Mouse (Mus musculus) heart, embryonic 14.5 days (tissue): ENCODE data around the gene Ppt2. TPM values are rescaled to one million over a fixed set of nuclear protein-coding genes. Genes with fewer than 3 reads are reported as not detected.

Experiments
- ATAC-seq: fragments of 200-750 bp; cut with Nextera tagmentation; 2 replicates; pipeline ENCODE4 v1.8.0; 2017; ENCODE audit warnings: low read depth, moderate TSS enrichment; ENCODE audit not compliant: insufficient number of reproducible peaks, insufficient read depth, low FRiP score
- H3K27ac ChIP-seq, 2 experiments: fragments of 200-500 bp in 1 of 2; fragments of 300-500 bp in 1 of 2; sonication (generic) in 1 of 2; replicated peaks in 1 of 2; 2 replicates each; pipeline ENCODE4 v1.5.1; 2012 to 2014; ENCODE audit warnings: low read depth in 2 of 2, low read length in 2 of 2, control low read depth in 1 of 2, mild to moderate bottlenecking in 1 of 2, mixed read lengths in 1 of 2; ENCODE audit not compliant: control insufficient read depth in 1 of 2, insufficient read depth in 1 of 2
- H3K27me3 ChIP-seq: fragments of 300-500 bp; sonication (generic); 2 replicates; pipeline ENCODE4 v1.6.1; 2014; ENCODE audit warnings: mild to moderate bottlenecking, low read length, control low read depth; ENCODE audit not compliant: control insufficient read depth, insufficient read depth
- H3K36me3 ChIP-seq: fragments of 300-500 bp; sonication (generic); 2 replicates; pipeline ENCODE4 v1.6.1; 2014; ENCODE audit warnings: mild to moderate bottlenecking, control low read depth, low read length, mixed read lengths; ENCODE audit not compliant: control insufficient read depth, insufficient read depth
- H3K4me1 ChIP-seq, 2 experiments: fragments of 200-500 bp in 1 of 2; fragments of 300-500 bp in 1 of 2; sonication (generic) in 1 of 2; 2 replicates each; pipeline ENCODE4 v1.6.1; 2012 to 2014; ENCODE audit warnings: low read length in 2 of 2, control low read depth in 1 of 2, mixed read lengths in 1 of 2; ENCODE audit not compliant: control insufficient read depth in 2 of 2, insufficient read depth in 2 of 2
- H3K4me2 ChIP-seq: fragments of 300-500 bp; sonication (generic); 2 replicates; pipeline ENCODE4 v1.6.1; 2014; ENCODE audit warnings: mild to moderate bottlenecking, low read length
- H3K4me3 ChIP-seq, 2 experiments: fragments of 200-500 bp in 1 of 2; fragments of 300-500 bp in 1 of 2; sonication (generic) in 1 of 2; 2 replicates each; pipeline ENCODE4 v1.5.1; 2012 to 2014; ENCODE audit warnings: low read length in 2 of 2, mild to moderate bottlenecking in 2 of 2, control low read depth in 1 of 2, low read depth in 1 of 2, moderate library complexity in 1 of 2; ENCODE audit not compliant: control insufficient read depth in 1 of 2, insufficient read depth in 1 of 2
- H3K9ac ChIP-seq: fragments of 300-500 bp; sonication (generic); 2 replicates; pipeline ENCODE4 v1.6.1; 2014; ENCODE audit warnings: mild to moderate bottlenecking, low read length
- H3K9me3 ChIP-seq: fragments of 300-500 bp; sonication (generic); 2 replicates; pipeline ENCODE4 v1.6.1; 2016; ENCODE audit warnings: low read length, control low read depth; ENCODE audit not compliant: control insufficient read depth
- WGBS: fragments of 180-500 bp; shearing (Covaris S2); extraction: QIAGEN DNeasy Blood & Tissue Kit; methylation state at CpG from one replicate; pipeline ENCODE4 v1.1.7; 2014; 5-methylcytosine and 5-hydroxymethylcytosine counted together
- polyA plus RNA-seq: library from polyadenylated mRNA; unstranded; fragments of >200 nt; fragmentation: Nextera tagmentation; extraction: Ambion mirVana; gene quantifications from 2 replicates; pipeline ENCODE4 v1.2.1, GENCODE M21; 2014

Ppt2 gene
- polyA plus RNA-seq, 1 experiment from 2014 or later = 33.3 TPM

DNA sequence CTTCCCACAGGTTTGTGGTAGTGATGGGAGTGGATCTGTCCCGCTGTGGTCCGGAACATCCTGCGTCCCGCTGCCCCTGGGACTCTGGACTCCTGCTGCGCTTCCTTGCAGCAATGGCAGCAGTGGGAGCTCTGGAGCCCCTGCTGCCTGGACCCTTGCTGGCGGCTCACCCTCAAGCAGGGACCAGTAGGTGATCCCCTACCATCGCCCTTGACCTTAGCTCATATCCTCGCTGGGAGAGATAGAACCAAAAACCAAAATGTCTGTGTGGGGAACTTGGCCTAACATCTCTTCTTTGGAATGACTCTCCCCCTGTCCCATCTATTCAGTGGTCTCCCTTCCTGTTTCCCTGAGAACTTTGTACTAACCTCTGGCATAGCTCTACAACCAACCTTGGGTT is 44.5 kb downstream of the Ppt2 start:
- WGBS = 83% methylated on average over 8 of the region's 8 CpGs
- Histone ChIP-seq H3K4me3 (no peak overlapping the region), H3K9me3 (no peaks in the 10 kb centered on the region), H3K27ac (no peak overlapping the region), H3K4me2 (no peak overlapping the region), H3K36me3 (no peaks in the 10 kb centered on the region), H3K4me1 (peaks cover 9 to 16% of the 10 kb centered on the region in 2 experiments), H3K27me3 (no peaks in the 10 kb centered on the region), H3K9ac (no peak overlapping the region)
- ATAC-seq = no peak

DNA sequence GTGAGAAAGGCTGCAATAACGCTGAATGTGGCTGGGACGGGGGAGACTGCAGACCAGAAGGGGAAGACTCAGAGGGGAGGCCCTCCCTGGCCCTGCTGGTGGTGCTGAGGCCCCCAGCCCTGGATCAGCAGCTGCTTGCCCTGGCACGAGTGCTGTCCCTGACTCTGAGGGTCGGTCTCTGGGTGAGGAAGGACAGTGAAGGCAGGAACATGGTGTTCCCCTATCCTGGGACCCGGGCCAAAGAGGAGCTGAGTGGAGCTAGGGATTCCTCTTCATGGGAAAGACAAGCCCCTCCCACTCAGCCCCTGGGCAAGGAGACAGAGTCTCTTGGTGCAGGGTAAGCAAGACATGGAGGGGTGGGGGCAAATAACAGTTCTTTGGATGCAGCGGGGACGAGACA is 44.9 kb downstream of the Ppt2 start:
- H3K9me3 ChIP-seq = no peaks in the 10 kb centered on the region
- H3K36me3 ChIP-seq = no peaks in the 10 kb centered on the region
- H3K4me3 ChIP-seq = no peak overlapping the region
- 58% methylated on average over 7 of the region's 7 CpGs for WGBS
- H3K27me3 ChIP-seq = no peaks in the 10 kb centered on the region
- no peak overlapping the region for H3K9ac ChIP-seq
- no peak overlapping the region for H3K27ac ChIP-seq
- no peak for ATAC-seq
- H3K4me2 ChIP-seq = no peak overlapping the region
- peaks cover 8 to 12% of the 10 kb centered on the region in 2 experiments for H3K4me1 ChIP-seq

DNA sequence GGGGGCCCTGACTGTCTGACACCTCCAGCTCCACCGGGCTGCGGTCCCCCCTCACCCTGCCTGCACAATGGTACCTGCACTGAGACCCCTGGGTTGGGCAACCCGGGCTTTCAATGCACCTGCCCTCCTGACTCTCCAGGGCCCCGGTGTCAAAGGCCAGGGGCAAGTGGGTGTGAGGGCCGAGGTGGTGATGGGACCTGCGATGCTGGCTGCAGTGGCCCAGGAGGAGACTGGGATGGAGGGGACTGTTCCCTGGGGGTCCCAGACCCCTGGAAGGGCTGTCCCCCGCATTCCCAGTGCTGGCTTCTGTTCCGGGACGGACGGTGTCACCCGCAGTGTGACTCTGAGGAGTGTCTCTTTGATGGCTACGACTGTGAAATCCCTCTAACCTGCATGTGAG is 45.8 kb downstream of the Ppt2 start:
- Histone ChIP-seq H3K4me3 (no peak overlapping the region), H3K36me3 (no peaks in the 10 kb centered on the region), H3K27ac (no peak overlapping the region), H3K27me3 (no peaks in the 10 kb centered on the region), H3K4me2 (no peak overlapping the region), H3K9ac (no peak overlapping the region), H3K4me1 (peaks cover 6% of the 10 kb centered on the region in 2 experiments; a peak in 2 of 4 replicates), H3K9me3 (no peaks in the 10 kb centered on the region)
- 83% methylated on average over 12 of the region's 12 CpGs for WGBS
- no peak for ATAC-seq

DNA sequence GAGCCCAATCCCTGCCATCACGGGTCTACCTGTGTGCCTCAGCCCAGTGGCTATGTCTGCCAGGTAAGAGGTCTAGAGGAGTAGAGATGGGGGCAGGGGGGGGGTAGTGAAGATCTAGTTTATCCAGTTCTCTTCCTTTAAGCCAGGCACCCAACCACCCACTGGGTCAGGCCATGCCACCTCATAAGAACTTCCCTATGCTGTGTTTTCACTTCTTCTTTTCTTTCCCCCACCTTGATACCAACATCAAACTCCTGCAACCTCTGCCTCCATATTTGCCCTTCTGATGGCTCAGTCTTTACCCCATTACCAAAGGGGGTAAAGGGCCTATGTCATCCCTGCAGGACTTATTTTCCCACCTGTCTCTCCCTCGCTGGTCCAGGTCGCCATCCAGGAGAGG is 50.2 kb downstream of the Ppt2 start:
- WGBS = 79% methylated on average over 3 of the region's 3 CpGs
- Histone ChIP-seq H3K4me2 (no peak overlapping the region), H3K36me3 (no peaks in the 10 kb centered on the region; the same call in none of the 2 replicates), H3K4me3 (no peak overlapping the region), H3K9me3 (no peaks in the 10 kb centered on the region), H3K4me1 (no peaks in the 10 kb centered on the region), H3K27me3 (no peaks in the 10 kb centered on the region), H3K9ac (no peak overlapping the region), H3K27ac (no peak overlapping the region)
- ATAC-seq = no peak

DNA sequence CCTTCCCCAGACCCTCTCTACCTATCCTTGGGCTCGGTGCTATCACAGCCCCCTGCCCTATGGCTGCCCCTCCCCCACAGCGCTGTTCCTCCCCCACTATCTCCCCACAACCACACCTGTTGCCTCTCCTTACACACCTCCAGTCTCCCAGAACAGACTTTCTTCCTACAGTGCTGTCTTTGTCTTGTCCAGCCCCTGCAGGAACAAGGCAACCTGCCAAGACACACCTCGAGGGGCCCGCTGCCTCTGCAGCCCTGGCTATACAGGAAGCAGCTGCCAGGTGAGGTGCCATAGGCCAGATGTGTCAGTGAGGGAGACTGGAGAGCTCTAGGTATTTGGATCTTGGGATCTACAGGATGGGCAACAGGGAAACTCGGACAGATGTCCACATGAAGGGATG is 51.7 kb downstream of the Ppt2 start:
- Histone ChIP-seq H3K4me1 (no peaks in the 10 kb centered on the region), H3K4me2 (no peak overlapping the region), H3K27ac (no peak overlapping the region), H3K27me3 (no peaks in the 10 kb centered on the region), H3K4me3 (no peak overlapping the region), H3K36me3 (no peaks in the 10 kb centered on the region; the same call in none of the 2 replicates), H3K9me3 (0 out of 2 replicates have a peak, but pooled peaks cover 5% of the 10 kb centered on the region), H3K9ac (no peak overlapping the region)
- WGBS = 60% methylated on average over 5 of the region's 5 CpGs
- ATAC-seq = no peak

DNA sequence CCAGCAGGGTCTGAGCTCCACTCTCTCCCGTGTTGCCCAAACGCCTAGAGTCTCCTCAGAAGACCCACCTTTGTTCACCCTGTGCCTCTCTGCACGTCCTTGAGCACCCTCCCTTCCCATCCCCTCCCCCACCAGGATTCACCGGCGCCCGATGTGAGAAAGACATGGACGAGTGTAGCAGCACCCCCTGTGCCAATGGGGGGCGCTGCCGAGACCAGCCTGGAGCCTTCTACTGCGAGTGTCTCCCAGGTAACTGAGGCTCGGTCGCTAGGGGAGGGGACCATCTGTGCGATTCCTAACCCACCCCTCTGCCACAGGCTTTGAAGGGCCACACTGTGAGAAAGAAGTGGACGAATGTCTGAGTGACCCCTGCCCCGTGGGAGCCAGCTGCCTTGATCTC is 55.9 kb downstream of the Ppt2 start:
- Histone ChIP-seq H3K4me1 (no peaks in the 10 kb centered on the region), H3K4me2 (no peak overlapping the region), H3K9me3 (0 out of 2 replicates have a peak, but pooled peaks cover 5% of the 10 kb centered on the region), H3K27me3 (no peaks in the 10 kb centered on the region), H3K9ac (no peak overlapping the region), H3K4me3 (no peak overlapping the region), H3K27ac (no peak overlapping the region), H3K36me3 (peaks cover 2% of the 10 kb centered on the region)
- 21% methylated on average over 15 of the region's 15 CpGs for WGBS
- no peak for ATAC-seq

DNA sequence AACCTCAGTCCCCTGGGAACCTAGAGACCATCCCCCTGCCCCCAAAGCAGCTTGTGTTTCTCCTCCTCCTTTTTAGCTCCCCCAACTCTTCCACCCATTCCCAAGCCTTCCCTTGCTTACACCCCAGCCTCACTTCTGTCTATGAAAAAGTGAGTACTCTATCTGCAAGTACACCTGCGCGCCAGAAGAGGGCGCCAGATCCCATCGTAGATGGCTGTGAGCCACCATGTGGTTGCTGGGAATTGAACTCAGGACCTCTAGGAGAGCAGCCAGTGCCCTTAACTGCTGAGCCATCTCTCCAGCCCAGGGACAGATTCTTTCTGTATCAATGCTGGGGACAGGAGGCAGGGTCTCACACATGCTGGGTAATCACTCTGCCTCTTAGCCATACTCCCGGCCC is 56.4 kb downstream of the Ppt2 start:
- no peaks in the 10 kb centered on the region for H3K4me1 ChIP-seq
- no peak overlapping the region for H3K27ac ChIP-seq
- 13% methylated on average over 5 of the region's 5 CpGs for WGBS
- 0 out of 2 replicates have a peak, but pooled peaks cover 5% of the 10 kb centered on the region for H3K9me3 ChIP-seq
- H3K27me3 ChIP-seq = no peaks in the 10 kb centered on the region
- no peak overlapping the region for H3K4me2 ChIP-seq
- no peak overlapping the region for H3K4me3 ChIP-seq
- H3K36me3 ChIP-seq = peaks cover 2% of the 10 kb centered on the region
- ATAC-seq = no peak
- no peak overlapping the region for H3K9ac ChIP-seq

DNA sequence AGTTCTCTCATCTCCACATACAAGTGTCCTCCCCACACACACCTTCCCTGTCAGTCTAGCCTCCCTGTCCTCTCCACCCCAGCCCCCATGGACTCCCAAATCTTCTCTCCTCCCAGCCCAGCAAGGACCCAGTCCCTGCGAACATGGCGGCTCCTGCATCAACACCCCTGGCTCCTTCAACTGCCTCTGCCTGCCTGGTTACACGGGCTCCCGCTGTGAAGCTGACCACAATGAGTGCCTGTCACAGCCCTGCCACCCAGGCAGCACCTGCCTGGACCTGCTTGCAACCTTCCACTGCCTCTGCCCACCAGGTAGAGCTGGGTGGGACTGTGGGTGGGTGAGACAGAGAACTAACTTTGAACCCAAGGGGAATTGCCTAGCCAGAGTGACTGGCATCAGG is 58.4 kb downstream of the Ppt2 start:
- Histone ChIP-seq H3K9me3 (0 out of 2 replicates have a peak, but pooled peaks cover 5% of the 10 kb centered on the region), H3K36me3 (peaks cover 2% of the 10 kb centered on the region; the same call in 1 of the 2 replicates), H3K27ac (no peak overlapping the region), H3K4me1 (0 out of 4 replicates have a peak, but pooled peaks cover 0 to 3% of the 10 kb centered on the region in 2 experiments), H3K4me2 (no peak overlapping the region), H3K9ac (no peak overlapping the region), H3K27me3 (no peaks in the 10 kb centered on the region), H3K4me3 (no peak overlapping the region)
- 67% methylated on average over 4 of the region's 4 CpGs for WGBS
- ATAC-seq = no peak
